Mouse (Mus musculus) hindlimb bud, embryonic 11.5 days (tissue): ENCODE data around the gene Mgam.
"Not testable (repeated sequence)": the region's sequence is repeated elsewhere in the genome, so short reads cannot be mapped to it uniquely, and the experiment has no call there.

Experiments
- DNase-seq: peaks from one replicate; pipeline ENCODE4 v3.0.0-alpha.2; 2012; ENCODE audit warnings: low read depth, low spot score; ENCODE audit errors: extremely low spot score

Mgam gene

DNA sequence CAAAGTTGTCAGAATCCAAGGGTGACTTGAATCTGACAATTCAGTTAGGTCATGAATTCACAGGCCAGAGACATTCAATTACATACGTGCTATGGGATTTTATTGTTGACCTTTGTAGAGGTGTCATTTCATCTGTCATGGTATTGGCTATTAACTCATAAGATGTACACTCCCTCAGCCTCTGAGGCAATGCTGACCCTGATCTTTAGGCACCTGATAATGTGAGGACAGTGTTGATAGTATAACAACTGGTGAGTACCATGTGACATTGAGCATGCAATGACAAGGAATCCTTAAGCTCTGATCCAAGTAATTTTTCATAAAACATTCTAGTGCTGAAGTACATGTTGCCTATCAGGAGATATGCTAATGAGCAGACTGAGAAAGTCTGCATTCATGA, 87.1 kb downstream of the Mgam start:
- no peak for DNase-seq

DNA sequence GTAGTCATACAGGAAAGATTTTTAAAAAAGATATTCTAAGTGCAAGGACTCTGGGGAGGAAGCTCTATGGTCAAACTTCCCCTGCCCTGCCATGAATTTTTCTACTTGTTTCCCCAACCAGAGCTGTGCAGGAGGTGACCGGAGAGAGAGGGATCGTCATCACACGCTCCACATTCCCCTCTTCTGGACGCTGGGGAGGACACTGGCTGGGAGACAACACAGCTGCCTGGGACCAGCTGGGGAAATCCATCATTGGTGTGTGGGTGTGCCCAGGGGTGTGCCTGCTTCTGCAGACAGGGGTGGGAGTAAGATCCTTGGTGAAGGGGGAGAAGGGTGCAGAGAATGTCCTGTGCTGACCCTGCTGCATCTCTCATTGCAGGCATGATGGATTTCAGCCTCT, 99.9 kb downstream of the Mgam start:
- DNase-seq: not testable (repeated sequence)

DNA sequence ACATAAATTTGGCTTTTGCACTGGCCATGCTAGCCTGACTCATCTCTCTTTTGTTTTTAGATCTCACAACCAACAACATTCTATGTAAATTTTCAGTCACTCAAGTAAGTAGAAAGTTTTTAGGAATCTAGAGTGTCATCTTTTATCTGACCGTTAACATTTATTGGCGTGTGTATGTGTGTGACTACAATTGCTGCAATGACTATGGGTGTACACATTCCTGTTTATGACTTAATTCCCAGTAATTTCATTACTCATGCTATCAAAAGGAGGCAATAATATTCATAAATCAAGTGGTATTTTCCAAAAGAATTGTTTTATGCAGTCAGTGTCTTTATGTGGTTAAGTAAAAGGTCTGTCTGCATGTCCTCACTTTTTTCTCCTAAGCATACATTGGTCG, 110.9 kb downstream of the Mgam start:
- no peak for DNase-seq

DNA sequence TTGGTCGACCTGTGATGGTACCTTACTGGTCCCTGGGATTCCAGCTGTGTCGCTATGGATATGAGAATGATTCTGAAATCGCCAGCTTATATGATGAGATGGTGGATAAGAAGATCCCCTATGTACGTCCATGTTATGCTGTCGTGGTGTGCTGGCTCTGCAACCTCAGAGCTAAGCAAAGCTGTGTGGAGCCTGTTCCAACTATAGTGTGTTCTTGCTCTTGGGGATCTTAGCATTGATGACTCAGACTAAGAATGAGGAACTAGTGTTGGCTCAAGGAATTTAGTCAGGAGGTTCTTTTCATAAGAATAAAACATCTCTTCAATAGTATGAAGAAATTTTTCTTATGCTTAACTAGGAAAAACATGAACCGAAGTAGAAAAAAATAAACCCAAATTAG, 120.4 kb downstream of the Mgam start:
- DNase-seq: not testable (repeated sequence)

DNA sequence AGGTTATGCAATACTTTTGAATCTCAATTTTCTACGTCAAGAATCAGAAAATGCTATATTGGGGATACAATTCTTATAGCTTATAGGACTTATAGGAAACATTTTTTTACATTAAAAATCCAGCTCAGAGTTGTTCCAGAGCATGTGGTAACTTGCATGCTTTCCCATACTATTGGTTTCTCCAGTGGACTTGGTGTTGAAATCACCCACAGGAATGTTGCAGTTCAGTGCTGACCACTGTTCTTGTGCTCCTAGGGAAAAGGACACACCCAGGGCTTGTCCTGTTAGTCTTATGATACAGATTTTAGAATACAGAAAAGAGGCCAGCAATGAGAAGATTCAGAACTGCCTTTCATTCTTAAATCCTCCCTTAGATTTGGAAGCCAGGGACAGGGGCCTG, 127.3 kb downstream of the Mgam start:
- DNase-seq: no peak

DNA sequence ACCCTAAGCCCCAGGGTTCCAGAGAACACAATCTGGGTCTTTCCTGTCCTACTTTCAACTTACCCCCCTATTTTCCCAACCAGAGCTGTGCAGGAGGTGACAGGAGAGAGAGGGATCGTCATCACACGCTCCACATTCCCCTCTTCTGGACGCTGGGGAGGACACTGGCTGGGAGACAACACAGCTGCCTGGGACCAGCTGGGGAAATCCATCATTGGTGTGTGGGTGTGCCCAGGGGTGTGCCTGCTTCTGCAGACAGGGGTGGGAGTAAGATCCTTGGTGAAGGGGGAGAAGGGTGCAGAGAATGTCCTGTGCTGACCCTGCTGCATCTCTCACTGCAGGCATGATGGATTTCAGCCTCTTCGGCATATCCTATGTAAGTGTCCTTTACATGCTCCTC, 128.7 kb downstream of the Mgam start:
- not testable (repeated sequence) for DNase-seq

DNA sequence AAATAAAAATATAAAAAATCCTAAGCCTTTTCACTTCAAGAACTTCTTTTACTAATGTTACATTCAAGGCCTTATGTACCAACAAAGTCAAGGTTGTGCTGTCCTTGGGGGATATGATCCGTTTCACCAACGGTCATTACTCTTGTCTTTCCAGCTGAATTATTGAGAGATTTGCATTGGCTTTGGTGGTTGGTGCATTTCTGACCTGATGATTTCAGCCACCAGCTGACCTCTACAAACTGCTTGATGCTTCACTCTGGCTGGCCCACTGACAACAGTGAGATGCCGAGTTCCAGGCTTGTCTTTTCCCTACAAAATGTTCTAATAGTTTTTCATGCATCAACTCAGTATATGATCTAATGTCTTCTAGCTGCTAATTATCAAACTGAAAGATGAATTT, 146.0 kb downstream of the Mgam start:
- DNase-seq: no peak

DNA sequence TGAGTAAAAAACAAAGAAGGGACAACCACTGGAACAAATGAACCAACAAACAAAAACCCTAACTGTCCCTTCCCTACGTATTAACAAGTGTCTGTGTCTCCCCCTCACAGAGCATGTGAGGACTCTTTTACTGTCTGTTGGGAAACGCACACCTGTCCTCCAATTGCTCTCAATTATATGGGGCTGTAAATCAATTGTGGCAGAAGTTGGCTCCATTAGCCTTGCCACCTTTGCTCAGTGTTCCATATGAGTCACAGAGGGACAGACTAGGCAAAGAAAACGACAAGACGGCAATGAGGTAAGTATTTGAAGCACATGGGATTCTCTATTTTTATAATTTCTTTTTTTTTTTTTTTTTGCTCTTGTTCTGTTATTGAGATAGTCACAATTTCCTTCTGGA, 149.8 kb downstream of the Mgam start:
- no peak for DNase-seq

DNA sequence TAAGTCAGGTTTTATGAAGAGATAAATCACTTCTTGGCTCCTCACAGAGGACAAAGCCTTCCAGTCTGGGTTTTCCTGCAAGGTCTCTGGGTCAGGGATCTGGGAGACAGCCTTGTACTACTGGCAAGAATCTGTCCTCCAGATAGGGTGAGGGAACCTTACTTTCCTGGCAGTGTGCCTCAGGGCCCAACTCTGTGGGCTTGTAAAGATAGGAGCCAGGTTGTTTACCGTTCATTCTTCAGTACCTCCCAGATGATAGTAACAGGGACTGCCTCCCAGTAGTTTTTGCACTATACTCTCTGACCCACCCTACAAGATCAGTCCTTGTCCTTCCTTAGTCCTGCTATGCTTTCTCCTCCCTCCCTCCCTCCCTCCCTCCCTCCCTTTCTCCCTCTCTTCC, 155.0 kb downstream of the Mgam start:
- no peak for DNase-seq

DNA sequence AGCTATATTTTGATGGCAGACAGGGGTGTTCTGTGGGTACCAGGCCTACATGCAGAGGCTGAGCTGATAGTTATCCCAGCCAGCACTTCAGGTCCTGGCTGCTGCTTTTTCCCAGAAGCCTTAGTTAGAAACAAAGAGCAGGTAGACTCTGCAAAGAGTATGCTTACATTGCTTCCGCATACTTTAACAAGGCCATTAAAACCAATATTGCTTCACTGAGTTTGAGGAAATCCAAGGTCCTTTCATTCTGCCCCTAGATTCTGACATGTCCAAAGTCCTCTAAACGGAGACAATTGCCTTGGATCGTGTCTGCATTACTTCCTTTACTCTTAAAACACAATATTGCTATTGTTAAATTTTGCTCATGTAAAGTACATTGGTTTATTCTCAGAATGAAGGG, 155.7 kb downstream of the Mgam start:
- DNase-seq: no peak

DNA sequence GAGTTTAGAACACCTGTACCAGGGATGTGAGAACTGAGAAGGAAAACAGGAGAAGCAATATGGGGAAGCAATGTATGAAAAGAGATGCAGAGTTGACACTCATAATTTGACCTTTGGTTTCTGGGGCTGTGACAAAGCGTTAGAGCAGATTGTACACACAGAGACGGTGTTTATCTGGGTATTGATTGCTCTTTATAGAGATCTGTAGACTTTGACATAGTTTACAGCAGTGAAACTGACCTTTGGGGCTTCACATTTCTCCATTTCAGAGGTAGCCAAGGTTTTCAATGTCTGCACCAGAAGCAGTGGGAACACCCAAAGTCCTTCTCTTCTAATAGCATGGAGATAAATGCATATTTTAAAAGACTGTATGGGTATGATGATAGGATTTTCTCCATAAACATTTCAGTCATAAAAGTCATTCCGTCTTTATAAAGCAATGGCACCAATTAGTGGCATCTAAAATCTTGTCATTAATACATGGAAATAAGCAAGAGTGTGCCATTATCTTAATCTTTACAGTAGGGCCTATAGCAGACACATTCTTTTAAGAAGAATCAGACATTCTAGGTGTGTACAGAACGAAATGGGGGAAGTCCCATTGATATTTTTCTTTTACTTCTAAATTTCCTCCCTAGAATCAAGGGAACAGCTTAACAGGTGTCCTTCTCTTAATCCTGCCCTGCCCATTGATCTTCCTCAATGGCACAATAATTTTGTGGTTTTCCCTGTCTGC, 166.6 kb downstream of the Mgam start:
- DNase-seq: no peak

DNA sequence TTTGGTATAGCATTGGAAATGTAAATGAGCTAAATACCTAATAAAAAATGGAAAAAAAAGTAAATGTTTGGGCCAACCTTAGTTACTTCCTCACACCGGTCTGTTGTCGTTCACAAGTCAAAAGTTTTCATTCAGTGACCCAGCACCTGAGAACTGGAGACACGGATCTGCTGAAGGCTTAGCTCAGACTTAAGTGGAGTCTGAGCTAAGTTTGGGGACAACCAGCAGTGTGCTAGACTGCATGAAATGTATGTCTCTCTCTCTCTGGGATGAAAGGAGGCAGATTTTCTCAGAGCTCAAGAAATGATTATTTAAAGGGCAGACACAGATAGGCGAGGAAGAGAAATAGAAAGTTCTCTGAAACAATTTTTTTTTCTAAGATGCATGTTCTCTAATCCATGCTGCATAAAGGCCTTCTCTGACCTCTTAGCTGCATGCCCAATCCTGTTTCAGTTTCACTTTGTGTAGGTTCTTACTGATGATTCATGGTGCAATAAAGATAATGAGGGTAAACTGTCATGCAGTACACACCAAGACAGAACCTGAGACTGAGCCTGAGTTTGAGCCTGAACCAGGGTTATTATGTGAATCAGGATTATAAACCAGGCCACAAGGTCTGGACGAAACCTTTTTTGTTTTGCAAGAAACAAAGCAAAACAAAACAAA, 189.7 kb downstream of the Mgam start:
- no peak for DNase-seq
